Mouse (Mus musculus): ENCODE data around the gene Olfr544.

The Olfr544 gene

DNA sequence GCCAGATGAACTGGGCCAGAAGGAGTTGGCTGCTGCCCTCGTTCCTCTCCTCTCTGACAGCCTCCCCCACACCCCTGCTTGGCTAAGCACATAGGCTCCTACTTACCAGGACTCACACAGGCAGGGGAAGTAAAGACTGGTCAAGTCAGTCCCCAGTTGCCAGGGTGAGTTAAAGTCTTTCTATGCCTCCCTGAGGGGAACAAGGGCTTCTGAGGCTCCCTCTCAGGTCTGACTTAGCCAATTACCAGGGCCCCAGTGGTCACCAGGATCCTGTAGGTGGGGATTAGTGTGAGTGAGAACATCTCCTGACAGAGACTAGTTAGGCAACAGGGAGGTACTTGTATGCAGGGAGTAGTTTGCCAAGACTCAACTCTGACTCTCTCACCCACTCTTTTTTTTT lies at the start of gene Olfr544:
Gene Olfr544 (minus strand): TSS at position 153 of the 400 bp plus-strand sequence.
- 43% methylated on average over 1 of the region's 1 CpGs for WGBS

DNA sequence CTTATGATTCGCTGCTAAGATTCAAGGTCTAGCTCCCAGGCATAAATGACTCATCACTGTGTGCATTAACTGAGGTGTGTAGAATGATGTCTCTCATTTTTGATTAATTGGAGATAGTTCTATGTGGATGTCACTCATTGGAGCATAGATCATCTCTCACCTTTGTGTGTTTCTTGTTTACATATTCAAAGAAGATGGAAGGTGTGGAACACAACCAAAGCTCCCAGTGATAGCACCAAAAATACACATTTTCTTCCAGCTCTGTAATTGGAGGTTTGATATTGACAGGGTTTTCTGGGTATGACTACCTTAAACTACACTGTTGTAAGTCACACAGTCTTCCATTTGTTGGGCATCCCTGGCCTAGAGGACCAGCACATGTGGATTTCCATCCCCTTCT lies 46.3 kb upstream of the Olfr544 start, which contains the start of gene Olfr547:
Gene Olfr547 (plus strand): TSS at position 301 of the 400 bp plus-strand sequence.
- WGBS, result 86% methylated on average over 1 of the region's 1 CpGs

GRCm38 (mm10) chr7:102529052-102529451 lies 40.9 kb upstream of the Olfr544 start:
- WGBS, result 86% methylated on average over 1 of the region's 1 CpGs

DNA sequence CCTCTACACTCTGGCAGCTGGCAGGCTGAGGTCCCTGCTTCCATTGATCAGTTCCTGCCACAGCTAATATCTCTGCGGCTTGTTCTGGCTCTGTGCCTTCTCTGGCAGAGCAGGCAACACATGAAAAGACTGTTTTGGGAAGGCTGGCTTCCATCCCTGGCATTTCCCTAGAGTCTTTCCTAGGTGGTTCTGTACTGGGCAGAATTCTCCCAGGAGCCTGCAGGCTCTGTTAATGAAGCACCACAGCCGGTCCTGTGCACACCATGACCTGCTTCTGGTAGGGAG lies 28.9 kb upstream of the Olfr544 start:
- WGBS, result 24% methylated on average over 2 of the region's 2 CpGs

- WGBS, result 52% methylated on average over 10 of the region's 10 CpGs
These were observed 28.3 kb upstream of the Olfr544 start for GRCm38 (mm10) chr7:102516261-102517050.

DNA sequence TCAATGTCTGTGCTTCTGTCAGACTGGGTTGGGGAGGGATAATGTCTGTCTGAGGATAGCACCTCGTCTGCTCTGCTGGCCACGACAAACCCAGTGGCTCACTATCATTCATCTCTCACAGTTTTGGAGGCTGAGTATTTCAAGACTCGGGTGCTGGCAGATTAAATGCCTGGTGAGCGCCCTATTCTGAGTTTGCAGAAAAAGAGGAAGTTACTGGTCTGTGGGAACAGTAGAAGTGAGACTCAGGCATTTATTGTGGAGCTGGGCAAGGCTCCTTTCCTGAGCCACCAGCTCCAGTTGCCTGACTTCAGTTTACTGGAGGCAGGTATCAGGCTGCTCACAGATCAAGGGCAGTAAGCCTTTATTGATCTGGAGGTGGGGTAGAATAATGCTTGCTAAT lies 26.0 kb upstream of the Olfr544 start:
- WGBS, result 74% methylated on average over 4 of the region's 4 CpGs

DNA sequence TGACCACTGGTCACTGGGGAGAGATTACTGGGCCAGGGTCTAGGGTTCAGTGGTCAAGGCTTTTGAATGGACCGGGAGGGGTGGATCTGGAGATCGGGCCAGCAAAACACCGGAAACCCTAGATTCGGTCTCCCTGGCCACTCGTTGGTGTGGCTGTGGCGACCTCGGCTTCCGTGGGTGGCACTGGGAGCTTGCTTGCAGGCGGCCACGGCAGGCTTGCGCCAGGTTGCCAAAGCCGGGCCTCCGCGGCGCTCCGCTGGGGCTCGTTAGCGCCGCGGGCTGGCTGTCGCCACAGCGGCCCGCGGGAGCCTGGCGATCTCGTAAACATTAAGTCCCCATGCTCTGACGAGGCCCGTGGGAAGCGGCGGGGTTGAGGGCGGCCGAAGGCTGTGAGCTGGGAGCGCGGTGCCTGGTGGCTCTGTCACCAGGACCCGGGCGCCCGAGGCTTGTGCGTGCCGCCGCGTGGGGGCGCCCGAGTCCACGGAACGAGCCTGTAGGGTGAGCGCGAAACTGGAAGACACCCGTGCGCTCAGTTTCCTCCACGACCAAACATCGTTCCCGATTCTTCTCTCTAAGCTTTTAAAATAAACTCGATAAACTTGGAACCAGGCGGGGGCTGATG lies 24.8 kb upstream of the Olfr544 start:
- WGBS, result 1% methylated on average over 54 of the region's 54 CpGs

- 91% methylated on average over 10 of the region's 10 CpGs for WGBS
These were observed 23.8 kb upstream of the Olfr544 start for GRCm38 (mm10) chr7:102511927-102512326.

DNA sequence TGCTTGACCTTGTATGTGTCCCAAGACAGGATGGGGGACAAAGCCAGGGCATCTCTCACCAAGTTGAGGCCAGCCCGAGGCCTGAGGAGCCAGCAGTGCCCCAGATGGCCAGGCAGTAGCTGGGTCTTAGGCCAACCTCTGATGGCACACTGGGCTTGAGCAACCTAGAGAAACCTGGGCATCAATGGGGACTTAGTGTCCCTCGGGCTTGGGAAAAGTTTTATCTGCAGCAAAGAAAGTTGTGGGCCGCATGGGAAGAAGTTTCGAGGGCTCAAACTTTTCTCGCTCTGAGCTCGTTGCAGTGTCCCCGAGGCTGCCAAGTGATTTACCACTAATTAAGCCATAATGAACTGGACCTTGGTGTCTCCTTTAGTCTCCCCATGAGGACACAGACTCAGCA lies 21.6 kb upstream of the Olfr544 start:
- 76% methylated on average over 7 of the region's 7 CpGs for WGBS

- WGBS, result 90% methylated on average over 6 of the region's 6 CpGs
These were observed 20.6 kb upstream of the Olfr544 start for GRCm38 (mm10) chr7:102508666-102509065.

DNA sequence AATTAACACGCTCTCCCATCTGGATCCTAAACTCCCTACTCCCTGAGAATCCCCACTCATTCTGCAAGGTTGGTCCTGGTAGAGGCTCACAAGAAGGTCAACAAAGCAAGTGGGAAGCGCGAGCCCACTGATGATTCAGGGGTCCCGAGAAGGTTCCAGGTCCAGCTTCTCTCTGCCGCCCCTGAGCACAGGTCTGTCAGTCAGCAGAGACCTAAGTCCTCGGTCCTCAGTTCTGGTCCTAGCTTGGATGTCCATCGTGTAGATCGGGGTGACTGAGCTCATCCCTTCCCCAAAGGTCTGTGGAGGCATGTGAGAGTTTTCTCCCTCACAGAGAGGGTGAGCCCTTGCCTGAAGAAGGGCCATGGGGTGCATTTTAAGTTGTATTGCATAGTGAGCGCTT lies 20.0 kb upstream of the Olfr544 start:
- WGBS, result 91% methylated on average over 9 of the region's 9 CpGs

GRCm38 (mm10) chr7:102506848-102507247 lies 18.7 kb upstream of the Olfr544 start:
- WGBS, result 44% methylated on average over 3 of the region's 3 CpGs

DNA sequence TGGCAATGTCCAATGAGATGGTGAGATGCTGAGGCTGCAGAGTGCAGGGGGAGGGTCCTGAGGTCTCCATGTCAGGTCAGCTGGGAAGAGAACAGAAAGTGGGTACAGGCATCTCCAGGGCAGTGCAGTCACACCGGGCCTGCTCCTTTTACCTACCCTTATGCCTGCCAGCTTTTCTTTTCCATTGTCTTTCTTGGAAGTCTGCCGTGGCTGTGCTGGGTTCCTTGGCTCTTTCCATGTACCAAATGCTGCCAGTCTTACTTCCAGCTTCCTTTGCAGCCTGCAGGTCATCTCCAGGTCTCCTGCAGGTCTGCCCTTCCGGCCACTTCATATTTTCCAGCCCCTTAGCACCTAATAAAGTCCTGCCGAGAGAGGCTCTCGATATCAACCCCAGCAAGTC lies 13.9 kb upstream of the Olfr544 start:
- WGBS, result 79% methylated on average over 5 of the region's 5 CpGs

DNA sequence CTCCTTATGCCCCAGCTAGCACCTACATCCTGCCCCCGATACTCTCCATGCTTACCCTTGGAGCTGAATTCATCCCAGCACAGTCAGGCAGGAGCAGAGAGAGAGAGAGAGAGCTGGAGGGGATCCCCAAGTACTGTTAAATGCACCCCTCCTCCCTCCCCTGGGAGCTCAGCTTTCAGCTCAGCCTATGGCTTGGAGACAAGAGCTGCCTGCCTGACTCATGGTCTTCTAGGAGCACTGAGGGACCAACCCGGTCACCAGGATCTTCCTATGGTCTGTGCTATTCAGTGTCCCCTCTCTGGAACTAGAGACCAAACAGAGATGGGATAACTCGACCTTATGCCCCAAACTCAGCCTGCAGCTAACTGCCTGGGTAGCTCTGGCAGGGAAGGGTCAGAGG lies 11.4 kb upstream of the Olfr544 start, which contains the start of gene Olfr545:
Gene Olfr545 (minus strand): TSS at position 101 of the 400 bp plus-strand sequence.
- WGBS, result 75% methylated on average over 3 of the region's 3 CpGs

- 64% methylated on average over 7 of the region's 7 CpGs for WGBS
These were observed 6.3 kb upstream of the Olfr544 start for GRCm38 (mm10) chr7:102494416-102494815.

- whole genome bisulfite sequencing, result 93% methylated on average over 1 of the region's 1 CpGs
These were observed 2.0 kb downstream of the Olfr544 start for GRCm38 (mm10) chr7:102486105-102486504.

DNA sequence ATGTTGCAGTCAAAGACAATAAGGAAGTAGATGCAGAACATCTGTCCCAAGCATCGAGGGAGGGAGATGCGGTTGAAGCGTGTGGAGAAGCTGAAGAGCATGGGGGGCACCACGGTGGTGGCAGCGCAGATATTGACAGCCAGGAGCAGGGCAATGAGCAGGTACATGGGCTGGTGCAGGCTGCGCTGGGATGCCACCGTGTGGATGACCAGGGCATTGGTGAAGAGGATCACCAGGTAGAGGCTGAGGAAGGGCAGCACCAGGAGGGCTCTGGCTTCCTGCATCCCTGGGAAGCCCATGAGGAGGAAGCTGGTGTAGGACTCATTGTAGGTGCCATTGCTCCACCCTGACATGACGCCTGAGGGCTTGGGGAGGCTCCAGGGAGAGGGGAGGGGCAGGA lies 3.3 kb downstream of the Olfr544 start:
- 84% methylated on average over 8 of the region's 8 CpGs for WGBS

DNA sequence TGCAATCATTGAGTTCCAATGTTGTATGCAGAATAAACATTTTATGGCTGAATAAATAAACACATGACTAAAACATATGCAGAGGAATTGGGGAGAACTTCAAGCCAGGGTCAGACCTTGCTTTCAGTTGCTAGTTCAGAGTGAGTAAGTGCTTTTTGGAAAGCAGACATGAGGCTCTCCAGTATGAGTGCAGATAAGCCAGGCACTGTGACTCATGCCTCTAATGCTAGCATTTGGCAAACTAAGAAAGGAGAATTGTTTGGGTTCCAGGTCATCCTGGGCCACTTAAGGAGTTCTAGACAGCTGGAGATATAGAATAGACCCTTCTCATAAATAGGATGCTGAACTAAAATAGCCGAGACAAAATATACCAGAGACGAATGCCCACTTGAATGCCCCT lies 4.4 kb downstream of the Olfr544 start:
- 76% methylated on average over 2 of the region's 2 CpGs for WGBS

DNA sequence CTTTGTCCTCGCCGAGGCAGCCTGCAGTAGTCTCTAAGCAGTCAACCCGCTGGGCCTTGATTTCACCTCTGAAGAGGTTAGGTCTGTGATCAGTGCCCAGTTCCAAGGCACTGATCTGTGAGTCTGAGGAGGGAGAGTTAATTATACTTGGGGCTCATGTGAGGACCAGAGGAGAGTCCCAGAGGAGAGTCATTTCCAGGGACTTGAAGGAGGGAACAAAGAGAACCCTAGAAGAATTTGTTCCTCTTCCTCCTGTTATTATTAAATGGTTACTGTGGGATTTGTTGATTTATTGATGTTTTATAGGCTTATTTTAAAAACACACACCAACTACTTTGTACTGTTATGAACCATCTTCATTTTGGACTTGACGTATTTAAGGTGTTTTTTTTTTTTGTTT lies 6.5 kb downstream of the Olfr544 start, which contains the start of gene Olfr543:
Gene Olfr543 (minus strand): TSS at position 101 of the 400 bp plus-strand sequence.
- 96% methylated on average over 4 of the region's 4 CpGs for WGBS

GRCm38 (mm10) chr7:102480821-102481220 lies 7.3 kb downstream of the Olfr544 start:
- WGBS, result 89% methylated on average over 4 of the region's 4 CpGs

- 58% methylated on average over 5 of the region's 5 CpGs for WGBS
These were observed 8.6 kb downstream of the Olfr544 start for GRCm38 (mm10) chr7:102479368-102480078.

DNA sequence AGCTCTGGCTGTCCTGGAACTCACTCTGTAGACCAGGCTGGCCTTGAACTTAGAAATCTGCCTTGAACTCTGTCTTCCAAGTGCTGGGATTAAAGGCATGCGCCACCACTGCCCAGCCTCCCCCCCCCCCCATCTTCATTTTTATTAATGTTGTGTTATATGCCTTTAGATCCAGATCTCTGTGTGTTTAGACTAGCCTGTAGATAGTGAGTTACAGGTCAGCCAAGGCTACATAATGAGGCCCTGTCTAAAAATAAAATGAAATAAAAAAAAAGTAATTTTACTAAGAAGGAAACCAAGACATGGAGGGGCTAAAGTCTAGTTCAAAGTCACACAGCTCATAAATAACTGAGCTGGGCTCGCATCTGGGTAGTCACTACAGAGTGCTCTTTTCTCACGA lies 9.2 kb downstream of the Olfr544 start:
- WGBS, result 91% methylated on average over 3 of the region's 3 CpGs

GRCm38 (mm10) chr7:102478425-102478824 lies 9.7 kb downstream of the Olfr544 start:
- 95% methylated on average over 4 of the region's 4 CpGs for WGBS
